Mouse (Mus musculus): ENCODE measurements at regions not wholly inside any gene's neighbourhood (a gene's known extent, or its start where the extent isn't known, plus 50 kb on each side); places are given as distances from the start of the nearest gene placed in this dataset.

- no peak overlapping the region for H3K4me3 ChIP-seq (replicated peaks; ENCODE audit: control insufficient read depth, low read depth, low read length)
- H3K27ac ChIP-seq (ENCODE audit: control insufficient read depth, insufficient read depth, low read depth, low read length, poor library complexity), result no peak overlapping the region
Observed at GRCm38 (mm10) chr10:8944586-8944985, 58.7 kb upstream of the Sash1 start.

DNA sequence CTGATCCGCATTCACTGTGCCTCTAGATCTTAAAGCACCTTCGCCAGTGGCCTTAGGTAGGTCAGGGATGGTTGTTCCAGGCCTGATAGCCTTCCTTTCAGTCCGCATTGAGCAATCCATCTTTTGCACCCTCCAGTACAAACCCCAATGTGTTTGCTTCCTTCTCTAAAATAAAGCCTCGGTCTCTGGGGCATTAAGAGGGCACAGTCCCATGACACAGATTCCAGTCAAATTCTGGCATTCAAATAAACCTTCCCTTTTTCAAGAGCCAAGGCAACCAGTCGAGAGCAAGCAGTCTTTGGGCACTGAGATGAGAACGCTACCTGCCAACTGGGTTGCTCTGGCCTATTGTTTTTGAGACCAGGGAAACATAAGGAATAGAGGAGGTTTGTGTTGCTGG is 57.8 kb upstream of the Sash1 start:
- Histone ChIP-seq H3K27ac (ENCODE audit: control insufficient read depth, insufficient read depth, low read depth, low read length, poor library complexity) (no peak overlapping the region), H3K4me3 (replicated peaks; ENCODE audit: control insufficient read depth, low read depth, low read length) (no peak overlapping the region), H3K4me1 (ENCODE audit: control insufficient read depth, insufficient read depth, low read length) (no peaks in the 10 kb centered on the region)
- TF ChIP-seq CTCF (IDR thresholded peaks at IDR 0.05; ENCODE audit: control insufficient read depth, insufficient read depth, low read length) (no peak), POLR2A (IDR thresholded peaks at IDR 0.05; ENCODE audit: borderline replicate concordance, control insufficient read depth, low read depth, low read length) (no peak)
- WGBS, result 56% methylated on average over 6 of the region's 6 CpGs

More at GRCm38 (mm10) chr10:8944586-8944985, 58.7 kb upstream of the Sash1 start:
- WGBS, result 76% methylated on average over 5 of the region's 5 CpGs
- no peaks in the 10 kb centered on the region for H3K4me1 ChIP-seq (ENCODE audit: control insufficient read depth, insufficient read depth, low read length)
- TF ChIP-seq CTCF (IDR thresholded peaks at IDR 0.05; ENCODE audit: control insufficient read depth, insufficient read depth, low read length) (no peak), POLR2A (IDR thresholded peaks at IDR 0.05; ENCODE audit: borderline replicate concordance, control insufficient read depth, low read depth, low read length) (no peak)

DNA sequence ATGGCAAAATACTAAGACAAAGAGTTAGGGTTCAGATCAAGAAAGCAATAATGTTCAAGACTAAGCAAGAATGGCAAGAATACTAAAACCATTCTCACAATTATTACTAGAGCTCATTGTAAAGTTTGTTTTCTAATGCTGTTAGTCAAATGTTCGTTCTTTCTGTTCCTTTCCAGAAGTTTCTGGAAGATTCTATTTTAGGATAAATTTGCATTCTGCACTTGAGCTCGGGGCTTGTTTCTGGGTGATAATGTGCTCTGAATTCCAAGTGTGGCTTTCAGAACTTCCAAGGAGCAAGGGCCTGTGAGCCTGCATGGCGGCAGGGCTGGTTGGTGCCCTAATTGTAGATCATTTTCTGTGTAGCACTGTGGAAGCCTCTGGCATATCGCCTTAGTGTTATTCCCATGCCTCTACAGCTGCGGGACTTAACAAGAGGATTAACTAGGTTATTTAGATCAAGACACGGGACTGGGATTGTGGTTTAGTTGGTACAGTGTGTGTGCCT is 57.1 kb upstream of the Sash1 start:
- no peak for TF ChIP-seq POLR2A (IDR thresholded peaks at IDR 0.05; ENCODE audit: borderline replicate concordance, control insufficient read depth, low read depth, low read length)
- TF ChIP-seq CTCF (IDR thresholded peaks at IDR 0.05; ENCODE audit: control insufficient read depth, insufficient read depth, low read length), result no peak
- 74% methylated on average over 6 of the region's 6 CpGs for WGBS
- H3K27ac ChIP-seq (ENCODE audit: control insufficient read depth, insufficient read depth, low read depth, low read length, poor library complexity), result no peak overlapping the region

GRCm38 (mm10) chr10:8936369-8936768 is 50.5 kb upstream of the Sash1 start:
- no peak overlapping the region for H3K27ac ChIP-seq (ENCODE audit: control insufficient read depth, insufficient read depth, low read depth, low read length, poor library complexity)
- H3K4me1 ChIP-seq (ENCODE audit: control insufficient read depth, insufficient read depth, low read length), result peaks cover 2% of the 10 kb centered on the region
- TF ChIP-seq CTCF (IDR thresholded peaks at IDR 0.05; ENCODE audit: control insufficient read depth, insufficient read depth, low read length), result no peak
- no peak for TF ChIP-seq POLR2A (IDR thresholded peaks at IDR 0.05; ENCODE audit: borderline replicate concordance, control insufficient read depth, low read depth, low read length)
- 68% methylated on average over 4 of the region's 4 CpGs for WGBS
- no peak overlapping the region for H3K4me3 ChIP-seq (replicated peaks; ENCODE audit: control insufficient read depth, low read depth, low read length)

More for the DNA sequence above, 57.1 kb upstream of the Sash1 start:
- H3K4me1 ChIP-seq (ENCODE audit: control insufficient read depth, insufficient read depth, low read length), result no peaks in the 10 kb centered on the region
- no peak overlapping the region for H3K4me3 ChIP-seq (replicated peaks; ENCODE audit: control insufficient read depth, low read depth, low read length)

All from bone marrow, adult 2 months (tissue).